Mouse (Mus musculus) ES-Bruce4 (cell line): ENCODE data around the gene Dhfr.
"Not testable (repeated sequence)": the region's sequence is repeated elsewhere in the genome, so short reads cannot be mapped to it uniquely, and the experiment has no call there.

Source experiments
- CTCF ChIP-seq: IDR thresholded peaks from one replicate; pipeline ENCODE4 v1.8.1; 2011; ENCODE audit warnings: low read depth, low read length
- EP300 ChIP-seq: IDR thresholded peaks from 2 replicates; pipeline ENCODE4 v1.6.1; 2011; ENCODE audit warnings: low read depth, low read length; ENCODE audit not compliant: insufficient read depth
- POLR2A ChIP-seq: IDR thresholded peaks from one replicate; pipeline ENCODE4 v1.8.1; 2011; ENCODE audit warnings: low read length; ENCODE audit not compliant: insufficient read depth

DNA sequence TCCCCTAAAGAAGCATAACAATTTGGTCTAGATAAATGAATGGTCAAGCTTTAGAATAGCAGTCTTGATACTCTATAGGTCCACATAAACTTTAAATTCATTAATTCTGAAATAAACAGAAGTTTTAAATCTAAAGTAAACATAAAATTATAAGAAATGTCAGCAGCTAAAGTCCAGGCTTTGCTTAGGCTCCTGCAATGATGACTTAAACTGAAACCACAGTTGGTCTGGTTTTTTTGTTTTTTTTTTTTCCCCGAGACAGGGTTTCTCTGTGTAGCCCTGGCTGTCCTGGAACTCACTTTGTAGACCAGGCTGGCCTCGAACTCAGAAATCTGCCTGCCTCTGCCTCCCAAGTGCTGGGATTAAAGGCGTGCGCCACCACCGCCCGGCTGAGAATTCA is 16.9 kb downstream of the Dhfr start:
- TF ChIP-seq EP300, POLR2A, CTCF: not testable (repeated sequence)
